Mouse (Mus musculus) cortical plate, adult 2 months (tissue): ENCODE data around the gene Cacnb4.

Source experiments
- CTCF ChIP-seq: fragments of 200-500 bp; IDR thresholded peaks from 2 replicates; pipeline ENCODE4 v1.5.1; 2011; ENCODE audit warnings: mild to moderate bottlenecking, control low read depth, low read length; ENCODE audit not compliant: insufficient read depth; ENCODE audit errors: extremely low read depth
- POLR2A ChIP-seq: fragments of 200-500 bp; IDR thresholded peaks from 2 replicates; pipeline ENCODE4 v1.6.1; 2011; ENCODE audit warnings: mild to moderate bottlenecking, low read length, control low read depth; ENCODE audit not compliant: insufficient read depth; ENCODE audit errors: extremely low read depth

DNA sequence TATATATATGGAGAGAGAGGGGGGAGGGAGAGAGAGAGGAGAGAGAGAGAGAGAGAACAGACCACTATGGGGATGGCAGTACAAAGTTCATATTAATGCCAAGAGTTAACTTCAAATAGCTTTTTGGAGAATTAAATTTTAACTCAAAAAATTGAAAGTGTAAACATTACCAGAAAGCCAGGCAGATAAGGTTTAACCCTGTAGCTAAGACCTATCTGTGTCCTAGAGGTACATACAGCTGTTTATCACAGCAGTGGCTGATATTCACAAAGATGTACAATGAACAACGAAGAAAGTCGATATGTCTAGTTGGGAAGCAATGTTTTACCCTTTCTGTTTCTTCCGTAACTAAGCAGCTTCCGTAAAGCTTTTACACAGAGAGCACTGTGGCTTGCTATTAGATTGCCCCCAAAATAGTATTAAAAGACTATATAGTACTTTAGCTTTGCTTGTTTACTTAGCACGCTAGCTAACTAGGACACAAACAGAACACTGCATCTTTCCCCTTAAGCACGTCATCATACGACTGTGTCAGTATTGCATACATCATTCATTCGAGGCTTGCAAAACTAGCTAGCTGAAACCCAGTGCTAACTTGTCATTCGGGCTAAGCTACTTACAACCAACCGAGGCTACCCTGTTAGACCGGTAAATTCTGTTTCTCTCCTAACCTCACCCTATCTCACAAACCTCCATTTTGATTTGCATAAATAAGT, 72.5 kb downstream of the Cacnb4 start:
- TF ChIP-seq POLR2A, result no peak
- TF ChIP-seq CTCF, result no peak
